In genomic region chr6:3481705-3482104, GRCm38 (mm10) we compare ENCODE assay signal across 30 mouse cellular contexts. TPM values are rescaled to one million over a fixed set of nuclear protein-coding genes. Genes with fewer than 3 reads are reported as not detected.
DNase-seq lines count a peak whose midpoint lies in the region; ATAC-seq and TF ChIP-seq lines count a peak whose summit lies in the region.
"Had no signal": no experiment of that assay in that cellular context is flagged by ENCODE, and none has a peak within 500 bp of the region (broad histone marks: within the 10 kb centered on the region; RNA-seq: fewer than 3 reads in every experiment).

No protein-coding gene starts in this region.

- no peak overlapping the region for H3K4me3 ChIP-seq in lung, postnatal 0 days (ENCODE audit: low read depth, low read length)
- H3K4me3 ChIP-seq in brown adipose tissue, adult 24 weeks (ENCODE audit: insufficient read depth, low read depth, low read length): no peak overlapping the region
- H3K4me3 ChIP-seq in hindbrain, embryonic 16.5 days (ENCODE audit: low read length): no peak overlapping the region
- H3K4me3 ChIP-seq: erythroblast, embryonic 14.5 days; forebrain, embryonic 12.5 days; heart, embryonic 12.5 days; hindbrain, embryonic 10.5 days; hindbrain, embryonic 15.5 days; layer of hippocampus, adult 2 months; limb, embryonic 10.5 days; limb, embryonic 15.5 days; liver, embryonic 13.5 days; midbrain, embryonic 15.5 days; stomach, embryonic 15.5 days had no signal

- no peak overlapping the region for H3K9ac ChIP-seq in lung, postnatal 0 days (replicated peaks; ENCODE audit: low read depth)
- H3K9ac ChIP-seq in hindbrain, embryonic 16.5 days (ENCODE audit: low read depth, low read length): no peak overlapping the region
- H3K9ac ChIP-seq: forebrain, embryonic 12.5 days; forebrain, postnatal 0 days; heart, embryonic 12.5 days; hindbrain, embryonic 15.5 days; limb, embryonic 15.5 days; liver, embryonic 13.5 days; midbrain, embryonic 15.5 days; stomach, embryonic 15.5 days had no signal

- H3K27me3 ChIP-seq in lung, postnatal 0 days (replicated peaks; ENCODE audit: insufficient read depth, low read length): no peaks in the 10 kb centered on the region
- H3K27me3 ChIP-seq in splenic B cell, adult 2 months (ENCODE audit: control insufficient read depth, insufficient read depth, low read length, poor library complexity, severe bottlenecking): no peaks in the 10 kb centered on the region; the same call in 1 of the 2 replicates
- no peaks in the 10 kb centered on the region for H3K27me3 ChIP-seq in hindbrain, embryonic 16.5 days (replicated peaks; ENCODE audit: control insufficient read depth, insufficient read depth, low read length)
- H3K27me3 ChIP-seq: forebrain, embryonic 12.5 days; heart, embryonic 12.5 days; hindbrain, embryonic 15.5 days; limb, embryonic 15.5 days; liver, embryonic 13.5 days; midbrain, embryonic 15.5 days; stomach, embryonic 15.5 days had no signal

- no peak overlapping the region for H3K27ac ChIP-seq in lung, postnatal 0 days (ENCODE audit: low read length)
- H3K27ac ChIP-seq in brown adipose tissue, adult 24 weeks (replicated peaks; ENCODE audit: low read depth, low read length): 0 out of 2 replicates have a peak overlapping the region, but pooled peaks have one; percentile 21
- H3K27ac ChIP-seq in hindbrain, embryonic 16.5 days (ENCODE audit: low read depth, low read length): no peak overlapping the region
- H3K27ac ChIP-seq: forebrain, embryonic 12.5 days; hindbrain, embryonic 10.5 days; hindbrain, embryonic 15.5 days; layer of hippocampus, adult 2 months; limb, embryonic 10.5 days; limb, embryonic 15.5 days; liver, embryonic 13.5 days; midbrain, embryonic 15.5 days; stomach, embryonic 15.5 days had no signal

- no peaks in the 10 kb centered on the region for H3K9me3 ChIP-seq in lung, postnatal 0 days (ENCODE audit: low read length)
- H3K9me3 ChIP-seq in hindbrain, embryonic 16.5 days (ENCODE audit: control insufficient read depth, low read length): no peaks in the 10 kb centered on the region
- H3K9me3 ChIP-seq: forebrain, embryonic 12.5 days; heart, embryonic 12.5 days; hindbrain, embryonic 10.5 days; hindbrain, embryonic 15.5 days; limb, embryonic 10.5 days; limb, embryonic 15.5 days; liver, embryonic 13.5 days; midbrain, embryonic 15.5 days; stomach, embryonic 15.5 days had no signal

- no peaks in the 10 kb centered on the region for H3K36me3 ChIP-seq in lung, postnatal 0 days (ENCODE audit: insufficient read depth, low read length)
- H3K36me3 ChIP-seq in splenic B cell, adult 2 months (ENCODE audit: control insufficient read depth, insufficient read depth, low read length, poor library complexity, severe bottlenecking): no peaks in the 10 kb centered on the region; the same call in 1 of the 2 replicates
- no peaks in the 10 kb centered on the region for H3K36me3 ChIP-seq in hindbrain, embryonic 16.5 days (ENCODE audit: control insufficient read depth, insufficient read depth, low read length)
- H3K36me3 ChIP-seq: forebrain, embryonic 12.5 days; heart, embryonic 12.5 days; hindbrain, embryonic 10.5 days; hindbrain, embryonic 15.5 days; limb, embryonic 10.5 days; limb, embryonic 15.5 days; liver, embryonic 13.5 days; midbrain, embryonic 15.5 days; stomach, embryonic 15.5 days had no signal

- H3K4me1 ChIP-seq in lung, postnatal 0 days (ENCODE audit: insufficient read depth, low read depth, low read length): no peaks in the 10 kb centered on the region
- no peaks in the 10 kb centered on the region for H3K4me1 ChIP-seq in brown adipose tissue, adult 24 weeks (ENCODE audit: control insufficient read depth, insufficient read depth, insufficient read length, low read length)
- no peaks in the 10 kb centered on the region for H3K4me1 ChIP-seq in hindbrain, embryonic 16.5 days (ENCODE audit: control insufficient read depth, insufficient read depth, low read depth, low read length)
- H3K4me1 ChIP-seq: forebrain, embryonic 12.5 days; heart, embryonic 12.5 days; hindbrain, embryonic 10.5 days; hindbrain, embryonic 15.5 days; limb, embryonic 10.5 days; limb, embryonic 15.5 days; liver, embryonic 13.5 days; midbrain, embryonic 15.5 days; stomach, embryonic 15.5 days had no signal

- no peak for TF ChIP-seq EP300 in lung, postnatal 0 days (IDR thresholded peaks at IDR 0.05)

- no peak for ATAC-seq in lung, postnatal 0 days
- peak; percentile 91 for ATAC-seq in megakaryocyte, adult 5-6 weeks (ENCODE audit: poor library complexity, severe bottlenecking)
- no peak for ATAC-seq in hindbrain, embryonic 16.5 days
- ATAC-seq: activated CD4-positive, CD25-positive, alpha-beta regulatory T cell, adult 4 months; CD4-positive, CD25-positive, alpha-beta regulatory T cell, adult 4 months; forebrain, postnatal 0 days; midbrain, embryonic 15.5 days had no signal

- no peak overlapping the region for H3K4me2 ChIP-seq in lung, postnatal 0 days (replicated peaks; ENCODE audit: low read depth, low read length)
- H3K4me2 ChIP-seq in hindbrain, embryonic 16.5 days (ENCODE audit: low read length): no peak overlapping the region
- H3K4me2 ChIP-seq: forebrain, embryonic 12.5 days; heart, embryonic 12.5 days; hindbrain, embryonic 15.5 days; limb, embryonic 15.5 days; liver, embryonic 13.5 days; midbrain, embryonic 15.5 days; stomach, embryonic 15.5 days had no signal

- DNase-seq in lung, postnatal 0 days (ENCODE audit: low spot score): peak; percentile 13
- no peak for DNase-seq in lung, postnatal 14 days
- peak; percentile 36 for DNase-seq in splenic B cell, adult 2 months (ENCODE audit: low read depth, low spot score)
- no peak for DNase-seq in adrenal gland, adult (ENCODE audit: inconsistent age in 2 of 2, low spot score in 1 of 2)
- no peak for DNase-seq in ovary, postnatal 36 days (ENCODE audit: low spot score)
- DNase-seq: adrenal gland, adult 8-10 months; cerebellum, adult 18-20 months; cerebellum, postnatal 10 days; forebrain, postnatal 0 days; kidney, adult 2 months; kidney, postnatal 36 days; liver, embryonic 13.5 days; lung, adult 18-20 months; thymus, postnatal 25 days had no signal

- TF ChIP-seq CTCF in lung, postnatal 0 days (IDR thresholded peaks at IDR 0.05): no peak

- WGBS in lung, postnatal 0 days: 50% methylated on average over 3 of the region's 3 CpGs
- WGBS in hindbrain, embryonic 16.5 days: 89% methylated on average over 3 of the region's 3 CpGs

RNA-seq across cellular contexts. Expression of gene Hepacam2, which starts 16.4 kb away (rescaled TPM):
- polyA plus RNA-seq in lung, postnatal 0 days (2015; fragmentation: Nextera tagmentation; extraction: Ambion mirVana): 0.11 and 0.20 TPM in 2 replicates
- 1.2 and 1.3 TPM in 2 replicates for polyA plus RNA-seq in brown adipose tissue, adult 24 weeks (2012; ENCODE audit: insufficient read depth, insufficient read length, missing spikeins)
- total RNA-seq in megakaryocyte, adult 5-6 weeks (2015): 0.07 and 0.22 TPM in 2 replicates
- 0.18 and 0.98 TPM in 2 replicates for total RNA-seq in megakaryocyte, adult 5-6 weeks (2017)
- 1.3 and 1.6 TPM in 2 replicates for polyA plus RNA-seq in hindbrain, embryonic 16.5 days (2015; fragmentation: Nextera tagmentation; extraction: Ambion mirVana)
- polyA plus RNA-seq: erythroblast, embryonic 14.5 days; heart, embryonic 12.5 days; heart, postnatal 0 days; liver, embryonic 13.5 days had no signal

RNA-seq across cellular contexts. Expression of gene Vps50, which starts 16.5 kb away (rescaled TPM):
- 17.6 and 18.2 TPM in 2 replicates for polyA plus RNA-seq in lung, postnatal 0 days (2015; fragmentation: Nextera tagmentation; extraction: Ambion mirVana)
- 12.8 and 18.3 TPM in 2 replicates for polyA plus RNA-seq in brown adipose tissue, adult 24 weeks (2012; ENCODE audit: insufficient read depth, insufficient read length, missing spikeins)
- 28.9 and 38.0 TPM in 2 replicates for total RNA-seq in megakaryocyte, adult 5-6 weeks (2015)
- 39.2 and 48.5 TPM in 2 replicates for total RNA-seq in megakaryocyte, adult 5-6 weeks (2017)
- polyA plus RNA-seq in hindbrain, embryonic 16.5 days (2015; fragmentation: Nextera tagmentation; extraction: Ambion mirVana): 52.4 and 54.9 TPM in 2 replicates

Comparison
In these comparisons a context has a peak if more than half of its experiments do, and no peak if none do; other contexts are left out.
1. DNase-seq: peak in lung, postnatal 0 days (single experiment) and splenic B cell, adult 2 months (single experiment); none in lung, postnatal 14 days (single experiment), adrenal gland, adult (0 of 2) and ovary, postnatal 36 days (single experiment).